8 mouse cellular contexts compared by ENCODE assay signal in genomic region chr7:142060931-142061565, GRCm38 (mm10). TPM values are rescaled to one million over a fixed set of nuclear protein-coding genes. Genes with fewer than 3 reads are reported as not detected.
A peak's percentile ranks its signal among the peaks of the same experiment; 100 is the strongest.
DNase-seq lines count a peak whose midpoint lies in the region; ATAC-seq and TF ChIP-seq lines count a peak whose summit lies in the region.

Gene Mob2, minus strand, starts transcription at chr7:142061065.

- peak within 1 kb of the TSS; percentile 84 to 96 for H3K4me3 ChIP-seq in MEL (ENCODE audit: control insufficient read depth in 1 of 2, insufficient read depth in 1 of 2, low read depth in 2 of 2, low read length in 2 of 2)
- H3K4me3 ChIP-seq in layer of hippocampus, adult 2 months, result peak within 1 kb of the TSS; percentile 93
- H3K4me3 ChIP-seq in lung, adult 2 months (replicated peaks; ENCODE audit: extremely low read depth, low read depth, low read length), result peak within 1 kb of the TSS; percentile 72
- H3K4me3 ChIP-seq in neural tube, embryonic 15.5 days (replicated peaks), result peak within 1 kb of the TSS; percentile 98

- peak; percentile 95 for ATAC-seq in neural tube, embryonic 15.5 days (ENCODE audit: low FRiP score)

- no peak for TF ChIP-seq CTCF in MEL (IDR thresholded peaks at IDR 0.05 in 2 of 3, conservative IDR thresholded peaks at IDR 0.05 in 1 of 3; ENCODE audit: control insufficient read depth in 1 of 3, insufficient read depth in 1 of 3, low read depth in 2 of 3, low read length in 3 of 3, poor library complexity in 1 of 3, severe bottlenecking in 1 of 3)
- no peak; the same call in none of the 2 replicates for TF ChIP-seq CTCF in layer of hippocampus, adult 2 months (conservative IDR thresholded peaks at IDR 0.05)
- TF ChIP-seq CTCF in lung, adult 2 months (IDR thresholded peaks at IDR 0.05; ENCODE audit: insufficient read depth, low read length), result no peak

- under 1% methylated on average over 47 of the region's 49 CpGs for WGBS in lung, adult 2 months
- under 1% methylated on average over 48 of the region's 49 CpGs for WGBS in neural tube, embryonic 15.5 days

- peak within 1 kb of the TSS; percentile 92 for H3K4me2 ChIP-seq in neural tube, embryonic 15.5 days

- TF ChIP-seq POLR2A in MEL (IDR thresholded peaks at IDR 0.05; ENCODE audit: control insufficient read depth in 1 of 2, insufficient read depth in 1 of 2, low read depth in 1 of 2, low read length in 2 of 2, poor library complexity in 1 of 2), result peak; percentile 90 to 91
- peak; percentile 95; the same call in 1 of the 2 replicates for TF ChIP-seq POLR2A in lung, adult 2 months (IDR thresholded peaks at IDR 0.05; ENCODE audit: borderline replicate concordance, extremely low read depth, low read depth, low read length)

- peaks cover 4 to 16% of the 10 kb centered on the region in 2 experiments; a peak in 3 of 4 replicates for H3K4me1 ChIP-seq in MEL (ENCODE audit: control insufficient read depth in 1 of 2, insufficient read depth in 2 of 2, low read length in 2 of 2)
- peaks cover 31% of the 10 kb centered on the region for H3K4me1 ChIP-seq in lung, adult 2 months (ENCODE audit: control insufficient read depth, insufficient read depth, low read length)
- peaks cover 38% of the 10 kb centered on the region for H3K4me1 ChIP-seq in neural tube, embryonic 15.5 days

- H3K9ac ChIP-seq in MEL (ENCODE audit: control insufficient read depth, low read depth, low read length, poor library complexity, severe bottlenecking), result peak within 1 kb of the TSS; percentile 82
- H3K9ac ChIP-seq in neural tube, embryonic 15.5 days (replicated peaks), result peak within 1 kb of the TSS; percentile 88

- H3K9me3 ChIP-seq in MEL (replicated peaks; ENCODE audit: insufficient read depth, low read length), result no peaks in the 10 kb centered on the region
- H3K9me3 ChIP-seq in neural tube, embryonic 15.5 days (replicated peaks), result no peaks in the 10 kb centered on the region

- peaks cover 39% of the 10 kb centered on the region for H3K79me2 ChIP-seq in MEL (ENCODE audit: control insufficient read depth, insufficient read depth, low read length, poor library complexity)

- no peak within 1 kb of the TSS for H3K27ac ChIP-seq in MEL (ENCODE audit: control insufficient read depth, low read depth, low read length)
- peak within 1 kb of the TSS; percentile 95 for H3K27ac ChIP-seq in layer of hippocampus, adult 2 months
- peak within 1 kb of the TSS; percentile 76 for H3K27ac ChIP-seq in neural tube, embryonic 15.5 days (replicated peaks)

- H3K36me3 ChIP-seq in MEL (ENCODE audit: control insufficient read depth in 1 of 2, insufficient read depth in 2 of 2, low read length in 2 of 2), result peaks cover 0 to 13% of the 10 kb centered on the region in 2 experiments; a peak in 3 of 4 replicates
- H3K36me3 ChIP-seq in neural tube, embryonic 15.5 days, result no peaks in the 10 kb centered on the region

- TF ChIP-seq EP300 in MEL (IDR thresholded peaks at IDR 0.05; ENCODE audit: low read depth in 1 of 2, low read length in 2 of 2), result no peak

- peak; percentile 87 for DNase-seq in MEL (ENCODE audit: low read depth, low spot score)
- peak; percentile 90 for DNase-seq in cerebellum, adult 8-10 months
- DNase-seq in forelimb bud, embryonic 11.5 days (ENCODE audit: low read depth, low spot score), result peak; percentile 80
- peak; percentile 93 for DNase-seq in heart, postnatal 4 days
- DNase-seq in layer of hippocampus, adult 2 months (ENCODE audit: low spot score in 2 of 2), result peak; percentile 88 to 90
- peak; percentile 94 for DNase-seq in lung, adult 2 months
- peak; percentile 91 for DNase-seq in testis, postnatal 10 days (ENCODE audit: low spot score)

- peaks cover 5 to 10% of the 10 kb centered on the region in 2 experiments for H3K27me3 ChIP-seq in MEL (ENCODE audit: control insufficient read depth in 1 of 2, insufficient read depth in 2 of 2, low read length in 2 of 2)
- peaks cover 16% of the 10 kb centered on the region for H3K27me3 ChIP-seq in neural tube, embryonic 15.5 days (replicated peaks)

- TF ChIP-seq RAD21 in MEL (IDR thresholded peaks at IDR 0.05; ENCODE audit: low read depth, low read length), result no peak

TF ChIP-seq in MEL, 35 proteins besides CTCF, POLR2A, EP300 and RAD21:
- TF ChIP-seq RCOR1 (IDR thresholded peaks at IDR 0.05; ENCODE audit: low read depth, low read length) (no peak), JUND (IDR thresholded peaks at IDR 0.05; ENCODE audit: low read depth, low read length) (no peak), MAFK (IDR thresholded peaks at IDR 0.05; ENCODE audit: borderline replicate concordance, low read depth, low read length) (no peak), SMC3 (IDR thresholded peaks at IDR 0.05; ENCODE audit: low read depth, low read length) (no peak), MYC (IDR thresholded peaks at IDR 0.05; ENCODE audit: low read depth, low read length) (no peak), ELF1 (IDR thresholded peaks at IDR 0.05; ENCODE audit: low read depth, low read length) (peak; percentile 74), MXI1 (IDR thresholded peaks at IDR 0.05; ENCODE audit: low read depth, low read length) (peak; percentile 52; the same call in 1 of the 2 replicates), MAX (IDR thresholded peaks at IDR 0.05; ENCODE audit: low read length) (no peak), ETS1 (IDR thresholded peaks at IDR 0.05; ENCODE audit: low read depth, low read length) (no peak), USF1 (IDR thresholded peaks at IDR 0.05; ENCODE audit: low read depth, low read length) (no peak), KAT2A (conservative IDR thresholded peaks at IDR 0.05; ENCODE audit: low read depth, low read length) (peak; percentile 63; the same call in 1 of the 2 replicates), MEF2A (IDR thresholded peaks at IDR 0.05; ENCODE audit: extremely low read depth, insufficient replicate concordance, low read depth, low read length, poor library complexity, severe bottlenecking) (no peak), MAZ (IDR thresholded peaks at IDR 0.05; ENCODE audit: low read depth, low read length) (no peak), TCF12 (IDR thresholded peaks at IDR 0.05; ENCODE audit: low read depth, low read length) (peak; percentile 55; the same call in 1 of the 2 replicates), ZKSCAN1 (IDR thresholded peaks at IDR 0.05; ENCODE audit: low read depth, low read length) (no peak), TBP (IDR thresholded peaks at IDR 0.05; ENCODE audit: low read depth, low read length) (0 out of 2 replicates have a peak, but pooled peaks have one; percentile 26), NELFE (IDR thresholded peaks at IDR 0.05; ENCODE audit: low read depth, low read length) (peak; percentile 82), SIN3A (IDR thresholded peaks at IDR 0.05; ENCODE audit: low read length) (peak; percentile 82), GATA1 (IDR thresholded peaks at IDR 0.05; ENCODE audit: low read depth, low read length) (no peak), ZC3H11A (IDR thresholded peaks at IDR 0.05; ENCODE audit: low read depth, low read length) (no peak), POLR2AphosphoS2 (IDR thresholded peaks at IDR 0.05; ENCODE audit: low read length) (peak; percentile 61; the same call in 1 of the 2 replicates), ZMIZ1 (IDR thresholded peaks at IDR 0.05; ENCODE audit: low read depth, low read length) (peak; percentile 34; the same call in 1 of the 2 replicates), CHD1 (IDR thresholded peaks at IDR 0.05; ENCODE audit: low read depth, low read length) (no peak), CHD2 (IDR thresholded peaks at IDR 0.05; ENCODE audit: low read length) (no peak), TAL1 (IDR thresholded peaks at IDR 0.05; ENCODE audit: low read length) (no peak), NRF1 (IDR thresholded peaks at IDR 0.05; ENCODE audit: insufficient read depth, low read depth, low read length, poor library complexity, severe bottlenecking) (no peak), POLR2AphosphoS5 (IDR thresholded peaks at IDR 0.05; ENCODE audit: borderline replicate concordance, low read depth, low read length) (no peak), USF2 (IDR thresholded peaks at IDR 0.05; ENCODE audit: borderline replicate concordance in 1 of 2, insufficient read depth in 1 of 2, low read depth in 1 of 2, low read length in 2 of 2) (no peak), MYB (IDR thresholded peaks at IDR 0.05; ENCODE audit: low read depth, low read length) (no peak), HCFC1 (IDR thresholded peaks at IDR 0.05; ENCODE audit: low read depth, low read length) (peak; percentile 92), E2F4 (IDR thresholded peaks at IDR 0.05; ENCODE audit: borderline replicate concordance, low read depth, low read length) (no peak), GABPA (IDR thresholded peaks at IDR 0.05; ENCODE audit: low read depth, low read length) (no peak), UBTF (IDR thresholded peaks at IDR 0.05; ENCODE audit: borderline replicate concordance, insufficient read depth, low read depth, low read length) (no peak), BHLHE40 (IDR thresholded peaks at IDR 0.05; ENCODE audit: borderline replicate concordance, low read depth, low read length) (no peak)
TF ChIP-seq in MEL: peak in this region for 10.

RNA-seq across cellular contexts. Expression of gene Mob2, which starts in this region (rescaled TPM):
- 33.6 and 33.9 TPM in 2 replicates for total RNA-seq in MEL (2012; rRNA removed)
- 10 to 100 TPM in 1 of 2 experiments, not detected in 1; 45.2 TPM for polyA plus RNA-seq in MEL (2012; ENCODE audit: insufficient read depth in 1 of 2, insufficient read length in 2 of 2, low read depth in 1 of 2, low replicate concordance in 2 of 2, missing spikeins in 1 of 2)
- 10 to 100 TPM; 33.4 to 33.6 TPM for total RNA-seq in heart, postnatal 4 days (2021)
- 10 to 100 TPM; 29.0 to 29.3 TPM for total RNA-seq in layer of hippocampus, adult 2 months (2021)
- polyA plus RNA-seq in lung, adult 2 months (2012; rRNA removed), result 40.6 and 54.0 TPM in 2 replicates
- polyA plus RNA-seq in neural tube, embryonic 15.5 days (2015; fragmentation: Nextera tagmentation; extraction: Ambion mirVana), result 51.2 and 55.6 TPM in 2 replicates
